Mouse (Mus musculus): ENCODE data around the gene Tmprss9.

Gene Tmprss9

DNA sequence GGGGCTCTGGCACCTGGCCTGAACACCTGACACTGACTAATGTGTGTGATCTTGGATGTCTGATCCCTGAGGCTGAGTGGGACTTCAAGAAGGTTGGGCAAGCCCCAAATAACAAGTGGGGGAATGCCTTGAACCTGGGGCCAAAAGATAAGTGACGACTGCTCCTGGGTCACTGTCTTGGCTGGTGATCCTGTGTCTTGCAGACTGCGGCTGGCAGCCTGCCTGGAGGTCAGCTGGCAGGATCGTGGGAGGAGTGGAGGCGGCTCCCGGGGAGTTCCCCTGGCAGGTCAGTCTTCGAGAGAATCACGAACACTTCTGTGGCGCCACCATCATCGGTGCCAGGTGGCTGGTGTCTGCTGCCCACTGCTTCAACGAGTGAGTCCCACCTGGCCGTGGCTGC lies 15.5 kb downstream of the Tmprss9 start:
- DNase-seq (ENCODE audit: low read depth, low spot score) = no peak

DNA sequence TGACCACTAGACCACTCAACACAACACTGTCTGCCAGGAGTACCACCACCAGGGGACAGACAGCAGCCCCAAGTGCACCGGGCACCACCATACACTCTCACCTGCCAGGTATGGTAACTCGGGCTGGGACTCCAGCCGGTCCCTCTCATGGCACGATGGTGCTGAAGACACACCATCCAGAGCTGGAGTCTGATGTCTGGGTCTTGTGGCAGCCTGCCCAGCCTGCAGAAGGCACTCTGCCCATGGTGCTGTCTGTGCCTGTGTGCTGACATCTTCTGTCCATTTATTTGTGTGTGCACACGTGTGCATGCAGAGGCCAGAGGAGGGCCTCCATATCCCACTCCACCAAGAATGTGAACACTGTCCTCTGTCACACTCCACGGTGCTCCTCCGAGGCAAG lies 23.5 kb downstream of the Tmprss9 start:
- DNase-seq (ENCODE audit: low read depth, low spot score) = no peak

DNA sequence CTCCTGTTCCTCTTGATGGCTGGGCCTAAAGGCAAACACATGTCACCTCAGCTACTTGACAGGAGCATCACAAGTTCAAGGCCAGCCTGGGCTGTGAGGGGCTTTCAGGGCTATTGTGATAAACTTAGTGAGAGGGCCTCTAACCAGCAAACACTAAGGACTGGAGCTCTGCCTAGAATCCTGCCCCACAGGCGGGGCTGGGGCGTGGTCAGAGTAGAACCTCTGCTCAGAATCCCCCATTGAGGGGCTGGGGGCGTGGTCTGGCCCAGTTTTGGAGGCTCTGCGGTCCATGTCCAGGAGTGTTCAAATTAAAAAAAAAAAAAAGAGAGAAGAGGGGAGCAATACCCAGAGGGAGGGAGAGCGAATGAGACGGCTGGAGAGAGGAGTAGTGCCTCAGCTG lies 24.0 kb downstream of the Tmprss9 start:
- DNase-seq (ENCODE audit: low read depth, low spot score) = no peak

DNA sequence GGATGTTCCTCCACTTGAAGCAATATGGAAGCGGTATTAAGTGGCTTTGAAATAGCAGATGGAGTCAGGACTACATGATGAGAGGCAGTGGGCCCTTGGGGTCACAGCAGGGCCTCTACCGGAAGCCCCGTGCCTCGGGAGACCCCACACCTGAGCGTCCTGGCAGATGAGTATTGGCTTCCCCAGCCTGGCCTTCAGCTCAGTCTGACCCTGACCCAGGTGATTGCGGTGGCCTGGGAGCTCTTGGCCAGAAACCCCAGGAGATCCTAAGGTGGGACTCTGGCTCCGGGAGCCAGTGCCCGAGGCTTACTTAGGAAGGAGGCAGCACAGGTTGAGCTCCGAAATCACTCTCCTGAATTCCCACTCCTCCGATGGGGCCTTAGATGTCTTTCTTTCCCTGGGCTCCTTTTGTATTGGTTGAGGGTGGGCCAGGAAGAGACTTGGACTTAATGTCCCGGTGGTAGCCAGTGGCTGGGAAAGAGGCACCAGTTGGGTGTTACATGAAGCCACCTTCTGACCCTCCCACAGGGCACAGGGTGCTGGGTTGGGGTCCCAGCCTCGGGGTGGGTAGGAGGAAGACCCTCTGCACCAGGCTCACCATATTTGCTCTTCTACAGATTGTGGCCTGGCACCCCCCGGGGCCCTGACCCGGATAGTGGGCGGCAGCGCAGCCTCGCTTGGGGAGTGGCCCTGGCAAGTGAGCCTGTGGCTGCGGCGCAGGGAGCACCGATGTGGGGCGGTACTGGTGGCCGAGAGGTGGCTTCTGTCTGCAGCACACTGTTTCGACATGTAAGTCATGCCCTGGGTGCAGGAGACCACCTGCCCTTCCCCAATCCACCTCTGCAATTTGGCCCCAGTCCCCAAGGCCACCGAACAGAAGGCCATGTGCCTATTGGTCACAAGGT lies 25.2 kb downstream of the Tmprss9 start:
- DNase-seq (ENCODE audit: low read depth, low spot score) = no peak

DNA sequence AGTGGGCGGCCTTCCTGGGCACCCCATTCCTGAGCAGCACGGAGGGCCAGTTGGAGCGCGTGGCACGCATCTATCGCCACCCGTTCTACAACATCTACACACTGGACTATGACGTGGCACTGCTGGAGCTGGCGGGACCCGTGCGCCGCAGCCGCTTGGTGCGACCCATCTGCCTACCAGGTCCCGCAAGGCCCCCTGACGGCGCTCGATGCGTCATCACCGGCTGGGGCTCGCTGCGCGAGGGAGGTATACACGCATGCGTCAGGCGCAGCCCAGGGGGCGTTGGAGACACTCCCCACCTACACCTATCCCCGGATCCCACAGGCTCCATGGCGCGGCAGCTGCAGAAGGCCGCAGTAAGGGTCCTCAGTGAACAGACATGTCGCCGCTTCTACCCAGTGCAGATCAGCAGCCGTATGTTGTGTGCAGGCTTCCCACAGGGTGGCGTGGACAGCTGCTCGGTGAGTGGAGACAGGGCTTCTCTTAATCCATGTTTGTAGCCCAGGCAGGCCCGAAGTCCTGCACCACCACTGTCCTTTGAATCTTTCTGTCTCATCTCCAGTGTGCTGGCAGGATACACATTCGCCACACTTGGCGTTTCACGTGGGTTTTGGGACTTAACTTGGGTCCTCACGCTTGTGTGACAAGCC lies 26.3 kb downstream of the Tmprss9 start:
- DNase-seq (ENCODE audit: low read depth, low spot score) = no peak

DNA sequence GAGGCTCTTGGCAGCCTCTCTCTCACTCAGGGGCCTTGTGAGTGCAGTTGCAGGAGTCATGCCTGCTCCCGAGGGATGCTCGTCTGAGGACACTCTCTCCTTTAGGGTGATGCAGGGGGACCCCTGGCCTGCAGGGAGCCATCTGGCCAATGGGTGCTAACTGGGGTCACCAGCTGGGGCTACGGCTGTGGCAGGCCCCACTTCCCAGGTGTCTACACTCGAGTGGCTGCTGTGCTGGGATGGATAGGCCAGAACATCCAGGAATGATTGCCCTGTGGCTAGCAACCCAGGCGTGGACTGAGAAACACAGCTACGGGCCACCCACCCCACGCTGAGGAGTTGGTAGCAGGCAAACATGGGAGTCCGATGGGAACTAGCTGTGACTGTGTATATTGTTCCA lies 27.4 kb downstream of the Tmprss9 start:
- no peak for DNase-seq (ENCODE audit: low read depth, low spot score)

DNA sequence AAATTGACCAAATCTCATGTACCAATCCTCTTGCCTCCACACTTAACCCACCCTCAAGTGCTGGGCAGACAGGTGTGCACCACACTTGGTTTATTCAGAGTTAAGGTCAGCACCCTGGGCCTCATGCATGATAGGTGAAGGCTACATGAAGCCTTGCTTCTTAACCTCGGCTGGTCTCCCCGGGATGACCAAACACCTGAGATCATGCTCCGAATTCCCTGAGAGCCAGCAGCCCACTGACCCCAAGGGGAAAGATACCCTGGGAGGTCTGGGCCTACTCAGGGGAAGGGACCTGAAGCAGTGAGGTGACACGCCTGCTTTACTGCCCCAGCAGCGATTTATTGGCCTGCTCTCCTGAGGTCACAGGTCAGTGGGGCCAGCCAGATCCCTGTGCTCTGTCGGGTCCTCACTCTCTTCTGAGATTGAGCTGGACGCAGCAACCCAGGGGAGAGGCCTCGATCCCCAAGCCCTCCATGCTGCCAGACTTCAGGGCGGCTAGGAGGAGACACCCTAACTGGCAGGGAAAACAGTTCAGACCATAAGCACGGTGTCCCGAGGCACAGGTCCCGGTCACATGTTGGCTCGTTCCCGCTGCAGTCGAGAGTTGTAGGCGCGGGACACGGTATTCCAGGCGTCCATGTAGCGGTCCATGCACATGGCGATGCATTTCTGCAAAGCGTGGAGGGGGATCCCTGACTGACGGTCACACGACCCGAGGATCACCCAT lies 28.1 kb downstream of the Tmprss9 start:
- DNase-seq (ENCODE audit: low read depth, low spot score) = no peak

DNA sequence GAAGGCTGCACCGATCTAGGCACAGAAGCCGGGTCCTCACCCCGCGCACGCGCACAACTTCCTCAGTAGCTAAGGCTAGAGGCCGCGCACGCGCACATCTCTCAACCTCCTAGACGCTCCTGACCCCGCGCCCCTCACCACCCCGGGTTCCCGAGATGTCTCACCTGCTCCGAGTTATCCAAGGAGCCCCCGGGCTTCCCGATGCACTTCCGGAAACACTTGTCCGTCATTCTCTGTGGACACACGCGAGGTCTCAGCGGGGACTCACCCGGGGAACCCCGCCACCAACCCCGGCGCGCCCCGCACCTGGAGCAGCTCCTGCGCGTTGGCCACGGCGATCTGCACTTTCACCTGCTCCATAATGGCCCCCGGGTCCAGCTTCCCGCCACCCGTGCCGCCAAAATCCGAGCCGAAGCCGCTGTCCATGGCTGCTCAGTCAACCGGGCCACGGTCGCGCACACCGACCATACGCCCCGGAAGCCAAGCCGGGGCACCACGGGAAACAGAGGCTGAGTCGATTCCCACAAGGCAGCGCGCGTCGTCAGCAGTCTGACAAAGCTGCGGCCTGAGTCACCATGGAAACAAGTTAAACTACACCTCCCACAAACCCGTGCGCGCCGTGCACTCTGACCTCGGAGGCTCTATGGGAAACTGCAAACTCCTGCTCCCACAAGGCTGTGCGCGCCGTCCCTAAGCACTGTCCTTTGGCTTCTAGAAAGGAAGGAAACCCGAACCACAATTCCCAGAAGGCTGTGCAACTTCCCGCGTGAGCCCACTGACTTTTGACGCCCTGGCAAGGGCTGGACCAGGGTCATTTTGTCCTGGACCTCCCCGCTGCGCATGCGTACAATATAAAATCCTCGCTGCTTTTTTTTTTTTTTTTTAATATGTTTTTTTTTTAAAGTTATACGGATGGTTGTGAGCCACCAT lies 28.9 kb downstream of the Tmprss9 start, which contains the start of gene Timm13:
Gene Timm13 (minus strand): TSS at position 652 of the 930 bp plus-strand sequence.
- DNase-seq (ENCODE audit: low read depth, low spot score) = peak; percentile 98

DNA sequence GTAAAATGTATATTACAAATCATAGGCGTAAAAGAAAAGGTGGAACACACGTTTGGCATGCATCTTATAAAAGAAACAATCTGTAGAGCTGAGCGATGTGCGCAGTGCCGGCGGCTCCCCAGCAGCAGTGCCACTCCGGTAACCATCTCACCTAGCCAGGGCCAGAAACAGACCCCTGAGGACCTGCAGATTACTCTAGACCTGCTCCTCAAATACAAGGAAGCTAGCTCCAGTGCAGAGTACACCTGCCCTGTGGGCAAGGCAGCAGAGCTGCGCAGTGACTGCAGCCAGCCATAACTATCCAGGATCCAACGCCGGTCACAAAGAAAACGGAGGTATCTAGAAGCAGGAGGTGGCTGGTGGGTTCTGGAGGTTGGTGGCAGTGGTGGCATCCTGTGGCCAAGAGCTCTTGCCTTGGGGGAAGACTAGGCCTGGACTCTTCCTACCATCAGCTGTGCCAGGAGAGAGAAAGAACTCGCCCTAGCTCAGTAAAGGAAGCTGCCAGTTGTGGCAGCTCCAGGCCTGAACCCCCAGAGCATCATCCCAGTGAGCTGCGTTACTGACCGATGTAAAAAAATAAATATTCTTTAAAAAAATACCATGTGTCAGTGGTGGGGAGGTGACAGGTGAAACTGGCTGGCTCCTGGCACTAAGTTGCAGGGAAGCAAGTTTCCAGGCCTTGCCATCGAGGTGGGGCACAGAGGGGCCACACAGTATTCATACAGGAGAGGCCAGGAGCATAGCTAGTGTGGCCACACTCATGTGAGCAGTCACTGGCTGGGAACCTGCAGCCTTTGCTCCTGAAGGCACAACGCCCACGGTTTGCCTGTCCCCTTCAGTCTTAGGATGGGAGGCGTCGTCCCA lies 30.0 kb downstream of the Tmprss9 start:
- no peak for DNase-seq (ENCODE audit: low read depth, low spot score)

DNA sequence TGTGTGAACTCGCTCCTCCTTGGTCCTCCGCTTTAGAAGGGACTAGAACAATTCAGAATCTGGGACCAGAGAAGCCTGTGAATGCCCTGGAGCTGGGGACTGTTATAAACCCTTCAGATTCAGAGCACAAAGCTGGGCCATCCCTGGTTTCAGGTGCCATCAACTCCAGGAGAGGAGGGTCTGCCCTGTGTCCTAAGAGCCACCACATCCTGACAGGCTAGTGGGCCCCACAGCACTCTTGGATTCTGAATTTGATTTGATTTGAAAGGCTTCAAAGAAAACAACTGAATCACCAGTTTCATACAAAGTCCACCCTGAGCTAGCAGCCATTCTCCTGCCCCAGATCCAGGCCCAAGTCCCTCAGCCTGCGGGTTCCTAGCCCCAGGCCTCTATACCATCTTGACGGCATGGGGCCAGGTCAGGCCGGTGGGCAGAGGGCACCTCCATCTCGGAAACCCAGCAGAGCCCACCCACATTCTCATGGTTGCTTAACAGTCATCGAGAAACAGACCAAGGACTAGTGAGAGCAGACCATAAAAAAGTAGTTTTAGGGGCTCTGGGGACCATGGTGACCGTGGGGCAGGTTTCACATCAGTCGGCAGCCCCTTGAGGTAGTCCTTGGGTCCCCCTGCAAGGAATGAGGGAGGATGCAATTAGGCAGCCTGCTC lies 30.8 kb downstream of the Tmprss9 start:
- no peak for DNase-seq (ENCODE audit: low read depth, low spot score)

DNA sequence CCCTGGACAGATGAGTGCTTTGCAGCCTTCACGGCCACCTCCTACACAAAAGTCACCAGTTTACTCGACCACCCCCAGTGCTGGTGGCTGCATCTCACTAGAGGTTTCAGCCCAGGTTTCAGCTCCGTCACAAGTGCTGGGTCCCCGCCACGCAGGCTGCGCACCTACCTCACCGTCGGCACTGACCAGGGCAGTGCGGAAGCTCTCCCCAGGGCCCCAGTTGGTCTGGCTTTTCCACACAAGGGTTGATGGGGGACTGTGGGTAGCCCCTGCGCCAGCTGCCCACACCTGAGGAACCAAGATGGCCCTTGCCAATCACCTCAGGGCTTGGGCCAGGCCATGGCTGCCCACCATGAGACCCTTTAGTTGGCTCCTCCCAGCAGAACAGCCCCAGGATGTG lies 31.6 kb downstream of the Tmprss9 start:
- DNase-seq (ENCODE audit: low read depth, low spot score) = no peak

DNA sequence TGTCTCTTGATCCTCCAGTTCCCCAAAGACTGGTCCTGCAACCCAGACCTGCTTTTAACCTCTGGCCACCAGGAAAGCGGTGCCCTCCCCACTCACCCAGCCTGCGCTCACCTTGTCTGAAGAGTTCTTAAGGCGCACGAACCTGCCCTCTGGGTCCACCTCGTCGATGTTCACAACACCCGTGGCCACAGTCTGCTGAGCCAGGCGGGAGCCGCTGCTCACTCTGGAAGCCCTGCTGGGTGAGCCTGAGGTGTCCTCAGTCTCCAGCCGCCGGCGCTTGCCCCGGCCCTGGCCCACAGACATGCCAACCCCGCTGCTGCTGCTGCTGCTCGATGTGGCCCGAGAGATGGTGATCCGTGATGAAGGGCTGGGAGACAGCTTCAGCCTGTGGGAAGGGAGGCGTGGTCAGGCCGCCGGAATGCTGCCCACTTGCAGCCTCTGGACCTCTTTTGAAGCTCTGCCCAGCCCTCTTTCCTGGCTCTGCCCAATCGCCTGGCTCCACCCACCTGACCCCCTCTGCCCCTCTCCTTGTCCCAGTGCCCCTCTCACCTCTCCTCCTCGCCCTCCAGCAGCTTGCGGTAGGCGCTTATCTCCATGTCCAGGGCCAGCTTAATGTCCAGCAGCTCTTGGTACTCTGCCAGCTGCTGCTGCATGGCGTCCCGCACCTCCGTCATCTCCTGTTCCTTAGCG lies 32.5 kb downstream of the Tmprss9 start:
- no peak for DNase-seq (ENCODE audit: low read depth, low spot score)

DNA sequence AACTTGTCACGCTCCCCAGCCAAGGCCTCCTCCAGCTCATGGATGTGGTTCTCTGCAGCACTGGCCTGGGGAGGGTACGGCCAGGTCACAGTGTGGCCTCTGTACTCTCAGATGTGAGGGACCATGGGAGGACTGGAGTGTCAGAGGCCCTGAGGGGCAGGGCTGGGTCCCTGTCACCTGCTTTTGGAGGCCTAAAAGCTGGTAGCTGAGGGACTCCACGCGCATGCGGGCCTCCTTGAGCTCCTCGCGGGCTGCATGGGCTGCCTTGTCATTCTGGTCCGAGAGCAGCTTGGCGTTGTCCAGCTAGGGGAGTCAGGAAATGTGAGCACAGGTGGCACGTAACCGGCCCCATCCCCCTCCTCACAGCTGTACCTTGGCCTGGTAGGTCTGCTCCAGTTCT lies 33.1 kb downstream of the Tmprss9 start:
- DNase-seq (ENCODE audit: low read depth, low spot score) = no peak

DNA sequence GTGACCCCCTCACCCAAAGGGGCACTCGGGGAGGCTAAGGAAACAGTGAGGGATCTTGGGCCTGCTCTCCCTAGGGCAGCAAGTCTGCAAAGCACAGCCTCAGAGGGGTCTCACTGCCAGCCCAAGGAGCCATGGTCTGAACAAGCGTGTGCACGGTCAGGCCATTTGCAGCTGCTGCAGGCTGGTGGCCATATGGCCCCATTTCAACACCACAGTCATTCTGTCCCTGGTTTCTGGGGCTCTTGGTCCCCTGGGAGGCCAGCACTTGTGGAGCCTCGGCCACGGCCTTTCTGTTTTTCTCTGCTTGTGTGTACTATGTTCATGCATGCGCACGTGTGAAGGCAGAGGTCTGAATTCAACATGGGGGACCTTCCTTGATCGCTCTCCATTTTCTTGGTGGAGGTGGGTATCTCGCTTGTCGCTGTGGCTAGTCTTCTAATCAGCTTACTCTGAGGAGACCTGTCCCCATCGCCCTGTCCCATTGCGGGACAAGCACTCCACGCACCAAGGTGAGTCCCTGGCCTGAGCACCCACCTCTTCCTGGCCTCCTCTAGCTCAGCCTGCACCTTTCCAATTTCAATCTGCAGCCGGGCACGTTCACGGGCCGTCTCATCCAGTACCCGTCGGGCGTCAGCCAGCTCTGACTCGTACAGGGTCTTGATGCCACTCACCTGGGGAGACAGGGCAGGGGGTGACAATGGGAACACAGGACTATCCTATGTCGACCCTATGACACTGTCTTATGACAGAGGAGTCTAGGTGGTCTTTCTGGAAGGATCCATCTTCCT lies 37.9 kb downstream of the Tmprss9 start:
- DNase-seq (ENCODE audit: low read depth, low spot score) = no peak

DNA sequence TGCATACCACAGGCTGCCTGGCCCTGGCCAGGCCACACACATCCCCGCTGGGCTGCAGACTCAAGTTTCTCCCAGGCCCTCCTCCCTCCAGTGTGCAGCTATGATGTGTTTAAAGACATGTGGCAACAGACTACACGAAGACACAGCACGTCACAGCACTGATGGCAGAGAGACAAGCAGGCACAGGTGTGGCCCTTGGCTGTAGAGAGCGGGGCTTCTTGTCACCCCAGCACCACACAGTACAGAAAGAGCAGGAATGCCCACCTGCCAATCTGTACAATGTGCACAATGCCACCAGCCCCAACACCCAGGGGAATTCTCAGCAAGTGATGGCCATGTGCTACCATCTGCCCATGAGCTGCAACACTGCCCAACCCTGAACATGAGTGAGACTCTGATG lies 39.7 kb downstream of the Tmprss9 start:
- DNase-seq (ENCODE audit: low read depth, low spot score) = no peak

DNA sequence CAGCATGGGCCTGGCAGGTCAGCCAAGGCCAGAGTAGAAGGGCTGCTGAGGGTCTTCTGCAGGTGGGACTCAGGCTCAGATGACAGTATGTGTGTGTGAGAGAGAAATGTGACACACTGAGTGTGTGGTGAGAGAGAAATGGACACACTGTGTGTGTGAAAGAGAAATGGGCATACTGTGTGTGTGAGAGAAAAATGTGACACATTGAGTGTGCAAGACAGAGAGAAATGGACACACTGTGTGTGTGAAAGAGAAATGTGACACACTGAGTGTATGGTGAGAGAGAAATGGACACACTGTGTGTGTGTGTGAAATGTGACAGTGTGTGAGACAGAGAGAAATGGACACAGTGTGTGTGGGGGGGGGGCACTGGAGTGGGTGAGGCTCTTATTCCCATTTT lies 40.2 kb downstream of the Tmprss9 start:
- no peak for DNase-seq (ENCODE audit: low read depth, low spot score)

DNA sequence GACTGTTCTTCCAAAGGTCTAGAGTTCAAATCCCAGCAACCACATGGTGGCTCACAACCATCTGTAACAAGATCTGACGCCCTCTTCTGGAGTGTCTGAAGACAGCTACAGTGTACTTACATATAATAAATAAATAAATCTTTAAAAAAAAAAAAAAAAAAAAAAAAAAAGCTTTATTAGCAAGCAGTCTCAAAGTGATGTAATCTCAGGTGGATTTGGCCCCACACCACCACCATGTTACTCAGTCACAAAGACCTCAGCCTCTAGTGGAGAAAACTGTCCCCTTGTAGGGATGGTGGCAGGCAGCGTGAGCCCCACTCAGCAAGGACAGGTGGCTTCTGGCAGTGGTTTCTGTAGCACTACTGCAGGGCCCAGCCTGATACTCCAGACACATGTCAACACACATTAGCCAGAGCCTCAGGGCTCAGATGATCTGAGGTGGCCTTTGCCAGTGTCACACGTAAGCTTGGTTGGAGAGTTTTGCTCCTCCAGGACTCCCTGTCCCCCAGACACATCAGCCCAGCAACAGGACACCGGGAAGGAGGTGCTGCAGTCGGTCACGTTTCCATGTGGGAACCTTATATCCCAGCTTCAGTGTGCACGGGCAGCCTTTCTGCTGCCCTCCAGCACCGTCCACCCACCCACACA lies 41.8 kb downstream of the Tmprss9 start:
- no peak for DNase-seq (ENCODE audit: low read depth, low spot score)

DNA sequence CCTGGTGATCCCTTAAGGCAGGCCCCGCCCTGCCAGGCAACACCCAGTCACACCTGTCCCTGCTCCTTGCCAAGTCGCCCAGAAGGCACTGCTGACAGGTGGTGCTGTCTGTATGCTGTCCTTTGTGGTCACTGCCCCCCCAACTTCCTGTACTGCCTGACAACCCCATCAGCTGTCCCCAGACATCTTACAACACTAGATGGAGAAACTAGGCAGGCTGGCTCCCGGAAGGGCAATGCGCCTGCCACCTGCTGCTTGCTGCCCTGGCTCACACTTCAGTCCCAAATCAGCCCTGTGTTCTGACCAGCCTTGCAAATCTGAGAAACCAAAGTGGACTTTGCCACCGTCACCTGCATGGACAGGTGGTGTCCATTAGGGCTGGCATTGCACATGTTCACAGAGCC lies 42.6 kb downstream of the Tmprss9 start:
- DNase-seq (ENCODE audit: low read depth, low spot score) = no peak

All from WW6 (cell line).